Mouse (Mus musculus): ENCODE measurements around the gene Gm21992.

- no peak for TF ChIP-seq GATA1 (IDR thresholded peaks at IDR 0.05; ENCODE audit: borderline replicate concordance, low read length)
- no peak for TF ChIP-seq CTCF (IDR thresholded peaks at IDR 0.05; ENCODE audit: low read depth, low read length)
- no peak for TF ChIP-seq TAL1 (conservative IDR thresholded peaks at IDR 0.05; ENCODE audit: low read depth, low read length)
- TF ChIP-seq GATA2 (IDR thresholded peaks at IDR 0.05; ENCODE audit: borderline replicate concordance, low read depth, low read length) = no peak
- no peak for TF ChIP-seq POLR2AphosphoS5 (IDR thresholded peaks at IDR 0.05; ENCODE audit: insufficient replicate concordance, low read depth, low read length)
These were observed 38.4 kb upstream of the Gm21992 start for GRCm38 (mm10) chr19:4849800-4850199.
